Mouse (Mus musculus): Measurements from ENCODE around the gene Olfr698.
"Not testable (repeated sequence)": the region's sequence is repeated elsewhere in the genome, so short reads cannot be mapped to it uniquely, and the experiment has no call there.

Gene Olfr698

GRCm38 (mm10) chr7:106755297-106755696, at the start of gene Olfr698:
TSS of gene Olfr698 (minus strand) at chr7:106755397.
- no peak for DNase-seq (ENCODE audit: low read depth, low spot score)

GRCm38 (mm10) chr7:106793098-106793497, 37.9 kb upstream of the Olfr698 start, which contains the start of gene Olfr699:
TSS of gene Olfr699 (minus strand) at chr7:106793198.
- no peak for DNase-seq (ENCODE audit: low read depth, low spot score)

- DNase-seq (ENCODE audit: low read depth, low spot score) = peak; percentile 49
Measured at GRCm38 (mm10) chr7:106788330-106788729, 33.1 kb upstream of the Olfr698 start.

GRCm38 (mm10) chr7:106761008-106761407, 5.8 kb upstream of the Olfr698 start:
- DNase-seq (ENCODE audit: low read depth, low spot score) = not testable (repeated sequence)

- DNase-seq (ENCODE audit: low read depth, low spot score) = no peak
Measured at GRCm38 (mm10) chr7:106758800-106759199, 3.6 kb upstream of the Olfr698 start.

- no peak for DNase-seq (ENCODE audit: low read depth, low spot score)
Measured at GRCm38 (mm10) chr7:106745811-106746210, 9.4 kb downstream of the Olfr698 start.

GRCm38 (mm10) chr7:106742343-106742742, 12.9 kb downstream of the Olfr698 start, which contains the start of gene Olfr697:
TSS of gene Olfr697 (minus strand) at chr7:106742443.
- DNase-seq (ENCODE audit: low read depth, low spot score) = no peak

- no peak for DNase-seq (ENCODE audit: low read depth, low spot score)
Measured at GRCm38 (mm10) chr7:106737028-106737427, 18.2 kb downstream of the Olfr698 start.

GRCm38 (mm10) chr7:106733717-106734116, 21.5 kb downstream of the Olfr698 start:
- DNase-seq (ENCODE audit: low read depth, low spot score) = no peak

- DNase-seq (ENCODE audit: low read depth, low spot score) = not testable (repeated sequence)
Measured at GRCm38 (mm10) chr7:106725654-106726053, 29.5 kb downstream of the Olfr698 start.

- no peak for DNase-seq (ENCODE audit: low read depth, low spot score)
Measured at GRCm38 (mm10) chr7:106716296-106716695, 38.9 kb downstream of the Olfr698 start, which contains the start of gene Olfr695. TSS of gene Olfr695 (minus strand) at chr7:106716396.

- DNase-seq (ENCODE audit: low read depth, low spot score) = no peak
Measured at GRCm38 (mm10) chr7:106711463-106711862, 43.7 kb downstream of the Olfr698 start.

- DNase-seq (ENCODE audit: low read depth, low spot score) = not testable (repeated sequence)
Measured at GRCm38 (mm10) chr7:106707705-106708104, 47.5 kb downstream of the Olfr698 start.
